Mouse (Mus musculus) forebrain, embryonic 13.5 days (tissue): ENCODE results near the gene Fitm2. TPM values are rescaled to one million over a fixed set of nuclear protein-coding genes. Genes with fewer than 3 reads are reported as not detected.
A peak's percentile ranks its signal among the peaks of the same experiment; 100 is the strongest.

ENCODE experiments used
- ATAC-seq: fragments of 200-750 bp; cut with Nextera tagmentation; 2 replicates; pipeline ENCODE4 v1.8.0; 2017
- H3K27ac ChIP-seq: fragments of 300-500 bp; sonication (generic); 2 replicates; pipeline ENCODE4 v1.5.1; 2015; ENCODE audit warnings: inconsistent platforms, mild to moderate bottlenecking, moderate library complexity
- H3K27me3 ChIP-seq: fragments of 300-500 bp; sonication (generic); 2 replicates; pipeline ENCODE4 v1.6.1; 2015; ENCODE audit warnings: mild to moderate bottlenecking, inconsistent platforms
- H3K36me3 ChIP-seq: fragments of 300-500 bp; sonication (generic); 2 replicates; pipeline ENCODE4 v1.6.1; 2015; ENCODE audit warnings: mild to moderate bottlenecking, inconsistent platforms; ENCODE audit not compliant: poor library complexity, severe bottlenecking
- H3K4me1 ChIP-seq: fragments of 300-500 bp; sonication (generic); 2 replicates; pipeline ENCODE4 v1.6.1; 2015; ENCODE audit warnings: inconsistent platforms
- H3K4me2 ChIP-seq: fragments of 300-500 bp; sonication (generic); 2 replicates; pipeline ENCODE4 v1.6.1; 2015; ENCODE audit warnings: inconsistent platforms, mild to moderate bottlenecking, moderate library complexity
- H3K4me3 ChIP-seq: fragments of 300-500 bp; sonication (generic); 2 replicates; pipeline ENCODE4 v1.5.1; 2015; ENCODE audit warnings: mild to moderate bottlenecking, inconsistent platforms
- H3K9ac ChIP-seq: fragments of 300-500 bp; sonication (generic); 2 replicates; pipeline ENCODE4 v1.6.1; 2015; ENCODE audit warnings: mild to moderate bottlenecking, inconsistent platforms
- H3K9me3 ChIP-seq: fragments of 300-500 bp; sonication (generic); replicated peaks from 2 replicates; pipeline ENCODE4 v1.6.1; 2016; ENCODE audit warnings: inconsistent platforms
- WGBS: fragments of 180-500 bp; shearing (Covaris S2); methylation state at CpG from one replicate; pipeline ENCODE4 v1.1.7; 2015; 5-methylcytosine and 5-hydroxymethylcytosine counted together
- polyA plus RNA-seq: library from polyadenylated mRNA; unstranded; fragments of >200 nt; fragmentation: Nextera tagmentation; extraction: Ambion mirVana; gene quantifications from 2 replicates; pipeline ENCODE4 v1.2.1, GENCODE M21; 2015

The Fitm2 gene
- polyA plus RNA-seq, 1 experiment from 2014 or later = 10.2 TPM

- no peak; the same call in 1 of the 2 replicates for ATAC-seq
- no peaks in the 10 kb centered on the region for H3K9me3 ChIP-seq
- WGBS = under 1% methylated on average over 35 of the region's 50 CpGs
- H3K27ac ChIP-seq = peak overlapping the region; percentile 67; the same call in 1 of the 2 replicates
- peak overlapping the region; percentile 84 for H3K9ac ChIP-seq
- H3K4me1 ChIP-seq = peaks cover 33% of the 10 kb centered on the region
- H3K4me2 ChIP-seq = peak overlapping the region; percentile 96
- H3K27me3 ChIP-seq = no peaks in the 10 kb centered on the region
- H3K36me3 ChIP-seq = peaks cover 25% of the 10 kb centered on the region
- H3K4me3 ChIP-seq = peak overlapping the region; percentile 91
Observed at GRCm38 (mm10) chr2:163418841-163419345, 53.5 kb downstream of the Fitm2 start.

GRCm38 (mm10) chr2:163417830-163418229, 54.6 kb downstream of the Fitm2 start:
- H3K27ac ChIP-seq = no peak overlapping the region
- no peak for ATAC-seq
- H3K27me3 ChIP-seq = no peaks in the 10 kb centered on the region
- H3K9me3 ChIP-seq = no peaks in the 10 kb centered on the region
- peak overlapping the region; percentile 91; the same call in 1 of the 2 replicates for H3K4me3 ChIP-seq
- H3K9ac ChIP-seq = no peak overlapping the region; the same call in 1 of the 2 replicates
- H3K4me1 ChIP-seq = peaks cover 33% of the 10 kb centered on the region
- H3K36me3 ChIP-seq = peaks cover 22% of the 10 kb centered on the region
- H3K4me2 ChIP-seq = peak overlapping the region; percentile 96

DNA sequence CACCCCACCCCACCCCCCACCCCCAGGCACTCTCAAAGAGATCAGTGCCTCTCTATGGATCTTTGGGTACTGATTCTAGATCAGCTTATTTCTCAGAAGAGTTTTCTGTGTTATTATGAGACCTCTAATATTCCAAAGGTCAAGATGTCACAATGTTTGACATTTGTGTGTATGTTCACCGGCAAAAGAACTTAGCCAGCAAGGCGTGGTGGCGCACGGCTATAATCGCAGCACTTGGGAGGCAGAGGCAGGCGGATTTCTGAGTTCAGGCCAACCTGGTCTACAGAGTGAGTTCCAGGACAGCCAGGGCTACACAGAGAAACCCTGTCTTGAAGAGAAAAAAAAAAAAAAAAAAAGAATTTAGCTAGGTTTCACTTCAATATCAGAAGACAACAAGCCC, 55.4 kb downstream of the Fitm2 start:
- no peaks in the 10 kb centered on the region for H3K27me3 ChIP-seq
- ATAC-seq = no peak
- H3K27ac ChIP-seq = no peak overlapping the region
- H3K4me2 ChIP-seq = no peak overlapping the region
- H3K36me3 ChIP-seq = peaks cover 25% of the 10 kb centered on the region
- no peak overlapping the region for H3K9ac ChIP-seq
- no peaks in the 10 kb centered on the region for H3K9me3 ChIP-seq
- peaks cover 33% of the 10 kb centered on the region for H3K4me1 ChIP-seq
- no peak overlapping the region for H3K4me3 ChIP-seq
- 96% methylated on average over 6 of the region's 6 CpGs for WGBS

Other genes with a start within 250 kb of the Fitm2 start
- gene Jph2, start 74.6 kb downstream of the Fitm2 start, polyA plus RNA-seq = 0.12 and 0.18 TPM in 2 replicates
- 80.1 and 83.3 TPM in 2 replicates for gene Oser1, start 47.9 kb downstream of the Fitm2 start, polyA plus RNA-seq
- gene Gdap1l1, start 34.2 kb downstream of the Fitm2 start, polyA plus RNA-seq = 79.5 and 82.0 TPM in 2 replicates
- gene R3hdml, start 19.7 kb upstream of the Fitm2 start, polyA plus RNA-seq = 0.16 TPM in 1 of 2 replicates, not detected in the other
- not detected in 2 replicates for gene Hnf4a, start 34.2 kb upstream of the Fitm2 start, polyA plus RNA-seq
- 39.3 and 44.9 TPM in 2 replicates for gene Ttpal, start 129.7 kb upstream of the Fitm2 start, polyA plus RNA-seq
- gene Serinc3, start 172.5 kb upstream of the Fitm2 start, polyA plus RNA-seq = 23.9 and 26.4 TPM in 2 replicates
- gene Pkig, start 185.8 kb upstream of the Fitm2 start, polyA plus RNA-seq = 169 and 170 TPM in 2 replicates